Mouse (Mus musculus) hindbrain, embryonic 10.5 days (tissue): Measurements from ENCODE around the gene Arid1a. TPM values are rescaled to one million over a fixed set of nuclear protein-coding genes. Genes with fewer than 3 reads are reported as not detected.

Experiments used
- DNase-seq: peaks from one replicate; pipeline ENCODE4 v3.0.0-alpha.2; 2017; ENCODE audit warnings: low spot score
- H3K27ac ChIP-seq: fragments of 300-500 bp; sonication (generic); 2 replicates; pipeline ENCODE4 v1.5.1; 2016; ENCODE audit warnings: mild to moderate bottlenecking, moderate library complexity
- H3K27me3 ChIP-seq: fragments of 300-500 bp; sonication (generic); 2 replicates; pipeline ENCODE4 v1.6.1; 2016; ENCODE audit warnings: mild to moderate bottlenecking; ENCODE audit not compliant: poor library complexity, insufficient read depth, severe bottlenecking
- H3K36me3 ChIP-seq: fragments of 300-500 bp; sonication (generic); 2 replicates; pipeline ENCODE4 v1.6.1; 2016; ENCODE audit warnings: mild to moderate bottlenecking, moderate library complexity
- H3K4me1 ChIP-seq: fragments of 300-500 bp; sonication (generic); replicated peaks from 2 replicates; pipeline ENCODE4 v1.6.1; 2016; ENCODE audit warnings: mild to moderate bottlenecking
- H3K4me3 ChIP-seq: fragments of 300-500 bp; sonication (generic); 2 replicates; pipeline ENCODE4 v1.5.1; 2016; ENCODE audit warnings: mild to moderate bottlenecking, moderate library complexity
- H3K9me3 ChIP-seq: fragments of 300-500 bp; sonication (generic); 2 replicates; pipeline ENCODE4 v1.6.1; 2016; ENCODE audit warnings: mild to moderate bottlenecking, moderate library complexity
- WGBS: fragments of 180-500 bp; shearing (Covaris S2); methylation state at CpG from one replicate; pipeline ENCODE4 v1.1.7; 2016; 5-methylcytosine and 5-hydroxymethylcytosine counted together
- polyA plus RNA-seq: library from polyadenylated mRNA; unstranded; fragments of >200 nt; fragmentation: Nextera tagmentation; extraction: Ambion mirVana; gene quantifications from 2 replicates; pipeline ENCODE4 v1.2.1, GENCODE M21; 2016

The Arid1a gene
- polyA plus RNA-seq, 1 experiment from 2014 or later = 37.5 TPM

DNA sequence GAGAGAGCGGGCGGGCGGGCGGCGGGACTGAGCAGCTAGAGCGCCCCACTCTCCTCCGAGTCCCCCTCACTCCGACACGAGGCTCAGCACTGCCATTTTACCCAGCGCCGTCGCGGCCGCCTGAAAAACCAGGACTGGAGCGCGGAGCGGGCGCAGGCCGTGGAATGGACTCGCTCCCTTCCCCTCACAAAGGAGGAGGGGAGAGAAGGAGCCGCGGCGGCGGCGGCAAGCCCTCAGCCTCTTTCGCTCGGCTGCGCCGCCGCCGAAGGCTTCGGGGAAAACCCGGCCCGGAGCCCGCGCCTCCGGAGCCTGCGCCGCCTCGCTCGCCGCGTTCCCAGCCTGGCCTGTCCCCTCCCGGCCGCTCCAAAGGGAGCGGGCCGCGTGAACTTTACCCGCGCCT lies 2.3 kb downstream of the Arid1a start:
- Histone ChIP-seq H3K9me3 (no peaks in the 10 kb centered on the region), H3K4me1 (peaks cover 57% of the 10 kb centered on the region), H3K36me3 (peaks cover 17% of the 10 kb centered on the region), H3K27ac (peak overlapping the region; percentile 100), H3K27me3 (no peaks in the 10 kb centered on the region), H3K4me3 (peak overlapping the region; percentile 100)
- under 1% methylated on average over 49 of the region's 50 CpGs for WGBS
- peak; percentile 99 for DNase-seq

DNA sequence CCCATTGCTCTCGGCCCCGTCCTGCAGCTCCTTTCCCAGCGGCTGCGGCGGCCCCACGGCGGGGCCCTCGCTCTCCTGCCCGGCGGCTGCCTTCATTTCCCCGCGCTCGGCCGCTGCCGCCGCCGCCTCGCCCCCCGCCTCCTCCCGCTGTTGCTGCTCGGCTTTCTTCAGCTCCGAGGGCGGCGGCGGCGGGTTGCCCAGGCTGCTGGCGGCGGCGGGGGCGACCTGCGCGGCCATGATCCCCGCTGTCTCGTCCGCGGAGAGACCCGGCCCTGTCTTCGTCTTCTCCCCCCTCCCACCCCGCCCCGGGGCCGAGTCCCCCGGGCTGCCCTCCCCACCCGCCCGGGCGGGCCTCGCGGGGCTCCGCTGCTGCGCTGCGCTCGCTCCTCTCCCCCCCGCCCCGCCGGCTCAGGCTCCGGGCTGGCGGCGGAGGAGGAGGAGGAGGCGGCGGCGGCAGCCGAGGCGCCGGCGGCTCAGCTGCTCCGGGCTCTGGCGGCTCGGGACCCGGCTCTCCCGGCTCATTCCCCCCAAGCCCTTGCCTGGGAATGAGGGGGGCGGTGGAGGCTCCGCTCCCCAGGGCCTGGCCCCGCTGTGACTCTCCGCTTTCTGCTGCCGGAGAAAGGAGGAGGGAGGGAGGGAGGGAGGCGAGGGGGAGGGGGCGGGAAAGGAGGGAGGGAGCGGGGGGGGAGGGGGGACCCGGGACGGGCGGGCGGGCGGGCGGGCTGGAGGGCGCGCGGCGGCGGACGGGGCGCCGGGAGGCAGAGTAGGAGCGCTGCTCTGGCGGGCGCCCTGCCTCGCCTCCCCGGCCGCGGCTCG lies 3.0 kb downstream of the Arid1a start:
- H3K27me3 ChIP-seq = no peaks in the 10 kb centered on the region
- H3K4me1 ChIP-seq = peaks cover 64% of the 10 kb centered on the region
- peak overlapping the region; percentile 100 for H3K4me3 ChIP-seq
- H3K36me3 ChIP-seq = peaks cover 24% of the 10 kb centered on the region
- peak; percentile 86 for DNase-seq
- WGBS = 2% methylated on average over 67 of the region's 99 CpGs
- peak overlapping the region; percentile 100 for H3K27ac ChIP-seq
- H3K9me3 ChIP-seq = no peaks in the 10 kb centered on the region

DNA sequence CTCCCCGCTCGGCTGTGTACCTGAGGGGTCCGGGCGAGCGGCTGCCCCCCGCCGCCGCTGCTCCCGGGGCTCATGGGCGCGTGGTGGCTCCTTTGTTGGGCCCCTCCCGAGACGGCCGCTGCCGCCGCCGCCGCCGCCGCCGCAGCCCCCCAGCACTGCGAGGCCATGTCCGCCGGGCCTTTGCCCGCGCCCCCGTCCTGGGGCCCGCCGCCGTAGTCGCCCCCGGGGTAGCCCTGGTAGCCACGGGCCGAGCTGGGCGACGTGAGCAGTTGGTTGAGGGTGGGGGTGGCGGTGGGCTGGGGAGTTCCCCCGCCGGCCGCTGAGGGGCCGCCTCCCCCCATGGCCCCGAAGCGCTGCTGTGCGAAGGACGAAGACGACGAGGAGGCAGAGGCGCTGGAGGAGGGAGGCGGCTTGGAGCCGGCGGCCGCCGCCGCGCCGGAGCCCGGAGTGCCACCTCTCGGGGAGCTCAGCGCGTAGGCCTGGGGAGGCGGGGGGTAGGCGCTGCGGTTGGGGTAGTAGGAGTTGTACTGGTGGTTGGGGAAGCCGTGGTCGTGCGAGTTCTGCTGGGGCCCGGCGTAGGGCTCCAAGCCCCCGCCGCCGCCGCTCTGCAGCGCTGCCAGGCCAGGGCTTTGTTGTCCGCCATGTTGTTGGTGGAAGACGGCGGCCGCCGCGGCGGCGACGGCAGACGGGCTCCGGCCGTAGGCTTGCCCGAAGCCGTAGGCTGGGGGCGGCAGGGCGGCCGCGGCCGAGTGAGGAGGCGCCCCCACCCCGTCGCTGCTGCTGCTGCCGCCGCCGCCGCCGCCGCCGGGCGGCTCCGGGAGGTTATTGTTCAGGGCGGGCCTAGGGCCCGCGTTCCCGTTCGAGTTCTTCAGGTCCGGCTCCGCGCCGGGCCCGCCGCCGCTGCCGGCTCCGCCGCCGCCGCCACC lies 3.9 kb downstream of the Arid1a start:
- peaks cover 33% of the 10 kb centered on the region for H3K36me3 ChIP-seq
- DNase-seq = peak; percentile 45
- H3K27me3 ChIP-seq = no peaks in the 10 kb centered on the region
- H3K9me3 ChIP-seq = no peaks in the 10 kb centered on the region
- peak overlapping the region; percentile 100 for H3K4me3 ChIP-seq
- peaks cover 71% of the 10 kb centered on the region for H3K4me1 ChIP-seq
- peak overlapping the region; percentile 100 for H3K27ac ChIP-seq
- under 1% methylated on average over 121 of the region's 121 CpGs for WGBS

DNA sequence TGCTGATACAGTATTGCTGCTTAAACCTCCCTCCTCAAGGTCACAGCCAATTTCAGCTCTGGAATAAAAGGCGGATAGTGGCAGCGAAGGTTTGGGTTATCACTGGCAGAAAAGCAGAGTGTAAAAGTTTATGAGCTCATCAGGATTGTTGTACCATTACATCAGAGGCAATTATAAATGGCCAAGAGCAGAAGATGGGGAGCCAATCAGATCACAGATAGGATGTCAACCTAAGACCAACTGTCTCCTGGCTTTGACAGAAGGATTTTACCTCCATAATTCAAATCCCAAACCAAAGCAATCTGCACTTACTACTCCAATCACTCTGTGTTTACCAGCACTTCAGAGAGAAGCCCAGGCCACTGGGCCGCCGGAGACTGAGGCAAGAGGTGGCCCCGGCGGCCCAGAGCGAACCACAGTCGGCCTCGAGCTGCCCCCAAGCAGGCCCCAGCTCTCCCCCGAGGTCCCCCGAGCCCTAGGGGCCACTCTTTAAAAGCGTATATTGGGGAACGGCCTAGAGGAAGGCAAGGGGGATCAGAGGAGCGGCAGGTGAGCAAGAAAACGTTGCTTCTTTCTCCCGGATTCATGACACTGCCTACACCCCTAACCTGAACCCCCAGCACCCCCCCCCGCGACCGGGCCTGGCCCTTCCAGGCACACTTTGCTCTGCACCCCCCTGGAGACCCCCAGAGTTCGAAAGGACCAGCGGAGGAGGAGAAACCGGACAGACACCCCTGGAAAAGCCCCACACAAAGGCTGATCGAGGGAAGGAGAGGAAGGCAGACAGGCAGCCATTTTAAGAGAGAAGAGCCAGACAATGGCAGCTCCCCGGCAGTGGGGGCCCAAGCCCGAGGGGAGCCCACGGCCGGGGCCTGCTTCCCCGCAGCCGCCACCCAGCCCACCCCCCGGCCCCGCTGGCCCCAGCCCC lies 4.8 kb downstream of the Arid1a start:
- H3K4me3 ChIP-seq = peak overlapping the region; percentile 100
- DNase-seq = peak; percentile 41
- H3K27ac ChIP-seq = peak overlapping the region; percentile 100
- H3K9me3 ChIP-seq = no peaks in the 10 kb centered on the region
- H3K4me1 ChIP-seq = peaks cover 67% of the 10 kb centered on the region
- WGBS = under 1% methylated on average over 31 of the region's 31 CpGs
- H3K27me3 ChIP-seq = no peaks in the 10 kb centered on the region
- peaks cover 39% of the 10 kb centered on the region for H3K36me3 ChIP-seq

DNA sequence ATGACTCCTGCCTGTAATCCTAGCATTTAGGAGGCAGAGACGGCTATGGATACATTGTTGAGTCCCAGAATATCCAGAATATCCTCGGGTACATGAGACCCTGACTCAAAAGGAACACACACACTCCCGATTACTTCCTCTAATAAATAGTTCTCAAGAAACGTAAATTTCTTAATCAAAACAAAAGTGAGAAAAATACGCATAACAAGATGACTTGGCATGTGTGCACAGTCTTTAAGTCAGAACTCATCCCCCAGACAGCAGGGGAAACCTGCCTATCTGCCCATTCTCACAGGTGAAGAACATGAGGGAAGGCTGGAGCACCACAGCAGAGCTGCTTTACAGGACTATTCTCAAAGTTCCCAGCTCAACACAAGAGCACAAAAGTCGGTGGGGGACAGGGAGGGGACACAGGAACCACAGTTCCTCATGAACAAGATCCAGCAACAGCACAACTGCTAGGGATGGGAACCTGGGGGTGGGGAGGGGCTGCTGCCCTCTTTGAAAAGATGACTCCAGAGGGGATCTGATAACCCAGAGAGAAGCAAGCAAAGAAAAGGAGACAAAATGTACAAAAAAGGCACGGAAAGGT lies 6.3 kb downstream of the Arid1a start:
- peaks cover 62% of the 10 kb centered on the region for H3K4me1 ChIP-seq
- peaks cover 54% of the 10 kb centered on the region for H3K36me3 ChIP-seq
- peak overlapping the region; percentile 100 for H3K4me3 ChIP-seq
- 54% methylated on average over 7 of the region's 7 CpGs for whole genome bisulfite sequencing
- peak overlapping the region; percentile 100 for H3K27ac ChIP-seq
- no peaks in the 10 kb centered on the region for H3K27me3 ChIP-seq
- DNase-seq = no peak
- no peaks in the 10 kb centered on the region for H3K9me3 ChIP-seq

DNA sequence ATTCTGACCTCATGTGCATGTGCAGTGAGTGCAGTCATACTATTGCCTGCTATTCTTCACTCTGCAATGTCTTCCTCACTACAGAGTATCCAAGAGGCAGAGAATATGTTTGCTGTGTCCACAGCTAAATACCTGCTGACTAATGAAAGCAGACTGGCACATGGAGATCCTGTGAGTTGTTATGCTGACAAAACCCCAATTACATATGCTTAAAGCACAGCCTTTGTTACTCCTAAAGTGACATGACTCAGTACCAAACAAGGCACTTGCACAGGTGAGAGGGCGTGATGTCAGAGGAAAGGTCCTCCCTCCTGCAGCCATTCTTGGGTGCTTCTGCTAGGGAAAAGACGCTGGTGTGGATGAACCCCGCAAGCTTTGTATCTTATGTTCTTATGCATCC lies 21.3 kb downstream of the Arid1a start:
- Histone ChIP-seq H3K27ac (no peak overlapping the region), H3K4me3 (no peak overlapping the region), H3K9me3 (no peaks in the 10 kb centered on the region), H3K27me3 (no peaks in the 10 kb centered on the region), H3K36me3 (peaks cover 73% of the 10 kb centered on the region), H3K4me1 (peaks cover 53% of the 10 kb centered on the region)
- WGBS = 92% methylated on average over 3 of the region's 3 CpGs
- DNase-seq = no peak

DNA sequence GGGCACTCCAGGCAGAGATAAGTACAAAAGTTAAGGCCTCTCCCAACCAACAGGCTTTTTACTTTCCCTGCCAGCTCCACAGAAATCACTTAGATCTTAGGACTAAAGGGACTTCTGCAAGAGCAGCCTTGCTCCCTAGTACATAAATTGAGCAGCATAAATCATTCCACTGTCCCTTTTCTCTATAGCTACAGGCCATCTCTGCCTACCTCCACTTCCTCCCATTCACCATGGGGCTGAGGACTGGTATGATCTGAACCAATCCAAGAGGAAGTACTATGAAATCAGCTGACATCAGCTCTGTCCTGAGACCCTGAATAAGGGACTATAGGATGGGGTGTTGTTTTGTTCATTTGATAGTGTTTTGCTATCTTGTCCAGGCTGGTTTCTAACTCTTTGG lies 26.4 kb downstream of the Arid1a start:
- Histone ChIP-seq H3K4me3 (peak overlapping the region; percentile 32), H3K36me3 (peaks cover 51% of the 10 kb centered on the region)

DNA sequence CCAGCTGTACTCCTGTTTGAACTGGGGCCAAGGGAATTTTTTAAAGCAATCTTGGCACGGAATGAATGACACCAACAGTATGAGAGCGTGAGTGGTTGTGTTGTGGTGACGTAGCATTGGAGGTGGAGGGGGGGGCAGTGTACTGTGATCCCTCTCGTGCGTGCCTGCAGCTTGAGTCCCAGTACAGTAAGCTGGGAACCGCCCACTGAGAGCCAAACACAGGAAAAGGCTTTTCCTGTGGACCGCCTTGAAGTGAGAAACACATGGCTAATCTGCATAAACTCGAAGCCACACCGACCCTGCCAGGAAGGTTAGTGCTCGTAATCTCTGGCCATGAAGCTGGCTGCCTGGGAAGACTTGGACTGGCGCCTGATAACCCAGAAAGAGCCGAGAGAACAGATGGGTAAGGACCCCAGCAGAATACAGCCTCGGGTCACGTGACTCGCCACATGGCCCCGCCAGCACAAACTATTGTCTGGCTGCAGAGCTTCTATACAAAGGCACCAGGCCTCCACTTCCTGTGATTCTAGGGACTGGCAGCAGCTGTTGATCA lies 27.0 kb downstream of the Arid1a start:
- Histone ChIP-seq H3K4me3 (peak overlapping the region; percentile 32), H3K36me3 (peaks cover 49% of the 10 kb centered on the region), H3K27ac (peak overlapping the region; percentile 84), H3K27me3 (no peaks in the 10 kb centered on the region), H3K9me3 (no peaks in the 10 kb centered on the region), H3K4me1 (peaks cover 74% of the 10 kb centered on the region)
- DNase-seq = peak; percentile 88
- WGBS = 13% methylated on average over 16 of the region's 16 CpGs

More for the DNA sequence above, 26.4 kb downstream of the Arid1a start:
- H3K9me3 ChIP-seq = no peaks in the 10 kb centered on the region
- no peaks in the 10 kb centered on the region for H3K27me3 ChIP-seq
- peak overlapping the region; percentile 84 for H3K27ac ChIP-seq
- H3K4me1 ChIP-seq = peaks cover 79% of the 10 kb centered on the region
- DNase-seq = no peak

DNA sequence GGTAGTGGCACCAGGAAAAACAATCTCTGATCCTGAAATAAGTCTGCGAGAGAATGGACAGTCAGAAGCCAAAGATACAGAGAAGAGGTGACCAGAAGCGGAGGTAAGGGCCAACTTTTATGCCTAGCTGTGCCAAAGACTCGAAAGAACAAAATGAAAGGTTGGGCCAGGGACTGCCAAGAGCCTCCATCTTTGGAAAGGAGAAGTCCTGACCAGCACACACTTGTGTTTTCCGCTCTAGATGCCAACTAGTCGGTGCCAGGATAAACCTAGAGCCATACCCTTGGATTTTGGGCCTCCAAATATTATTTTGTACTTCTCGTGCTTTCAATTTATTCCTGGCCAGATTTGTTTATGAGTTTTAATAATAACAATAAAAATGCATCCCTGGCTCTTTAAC lies 27.6 kb downstream of the Arid1a start:
- Histone ChIP-seq H3K9me3 (no peaks in the 10 kb centered on the region), H3K4me1 (peaks cover 71% of the 10 kb centered on the region), H3K27ac (peak overlapping the region; percentile 84), H3K36me3 (peaks cover 50% of the 10 kb centered on the region), H3K27me3 (no peaks in the 10 kb centered on the region), H3K4me3 (0 out of 2 replicates have a peak overlapping the region, but pooled peaks have one; percentile 32)
- 91% methylated on average over 6 of the region's 6 CpGs for WGBS
- no peak for DNase-seq

DNA sequence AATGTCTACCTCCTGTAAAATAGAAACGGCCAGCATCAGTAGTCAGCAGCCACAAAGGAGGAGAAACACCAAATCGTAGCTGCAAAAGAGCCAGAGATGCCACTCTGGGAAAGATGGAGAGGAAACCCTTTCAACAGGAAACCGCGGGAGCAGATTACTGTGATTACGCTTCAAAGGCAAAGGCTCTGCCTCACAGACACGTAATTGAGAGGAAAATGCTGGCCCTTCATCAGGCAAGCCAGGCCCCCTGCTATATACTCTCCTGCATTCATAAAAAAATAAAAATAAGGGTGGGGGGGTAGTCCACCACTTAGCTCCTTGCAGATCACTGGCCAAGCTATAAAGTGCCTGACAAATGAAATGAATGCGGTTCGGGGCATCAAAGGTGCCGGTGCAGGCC lies 28.3 kb downstream of the Arid1a start:
- peaks cover 63% of the 10 kb centered on the region for H3K4me1 ChIP-seq
- WGBS = 70% methylated on average over 9 of the region's 9 CpGs
- peak overlapping the region; percentile 50; the same call in 1 of the 2 replicates for H3K27ac ChIP-seq
- no peak for DNase-seq
- peaks cover 50% of the 10 kb centered on the region for H3K36me3 ChIP-seq
- H3K4me3 ChIP-seq = no peak overlapping the region
- no peaks in the 10 kb centered on the region for H3K27me3 ChIP-seq
- no peaks in the 10 kb centered on the region for H3K9me3 ChIP-seq

DNA sequence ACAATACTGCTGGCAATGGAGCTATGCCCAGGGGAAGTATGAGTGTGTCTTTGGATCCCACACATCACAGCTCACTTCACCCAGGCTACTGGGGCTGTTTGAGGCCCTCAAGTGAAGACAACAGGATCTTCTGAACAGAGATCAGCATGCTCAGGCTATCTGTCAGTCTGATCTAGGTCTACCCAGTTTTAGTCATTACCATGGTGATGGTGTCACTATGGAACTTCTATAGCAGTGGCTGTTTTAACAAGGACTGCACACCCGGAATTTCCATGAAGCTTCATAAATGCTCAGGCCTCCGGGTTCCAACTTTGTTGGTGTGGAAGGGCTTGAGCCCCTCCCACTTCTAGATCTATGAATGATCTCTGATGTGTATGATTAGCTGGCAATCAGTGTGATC lies 30.9 kb downstream of the Arid1a start:
- DNase-seq = no peak
- H3K4me1 ChIP-seq = peaks cover 39% of the 10 kb centered on the region
- no peak overlapping the region for H3K4me3 ChIP-seq
- H3K27ac ChIP-seq = no peak overlapping the region
- peaks cover 60% of the 10 kb centered on the region for H3K36me3 ChIP-seq
- no peaks in the 10 kb centered on the region for H3K27me3 ChIP-seq
- no peaks in the 10 kb centered on the region for H3K9me3 ChIP-seq
- WGBS = 89% methylated on average over 2 of the region's 2 CpGs
